Mouse (Mus musculus): ENCODE results near the gene Syde2. TPM values are rescaled to one million over a fixed set of nuclear protein-coding genes. Genes with fewer than 3 reads are reported as not detected.

Gene Syde2
- polyA plus RNA-seq, 1 experiment: 23.0 TPM

DNA sequence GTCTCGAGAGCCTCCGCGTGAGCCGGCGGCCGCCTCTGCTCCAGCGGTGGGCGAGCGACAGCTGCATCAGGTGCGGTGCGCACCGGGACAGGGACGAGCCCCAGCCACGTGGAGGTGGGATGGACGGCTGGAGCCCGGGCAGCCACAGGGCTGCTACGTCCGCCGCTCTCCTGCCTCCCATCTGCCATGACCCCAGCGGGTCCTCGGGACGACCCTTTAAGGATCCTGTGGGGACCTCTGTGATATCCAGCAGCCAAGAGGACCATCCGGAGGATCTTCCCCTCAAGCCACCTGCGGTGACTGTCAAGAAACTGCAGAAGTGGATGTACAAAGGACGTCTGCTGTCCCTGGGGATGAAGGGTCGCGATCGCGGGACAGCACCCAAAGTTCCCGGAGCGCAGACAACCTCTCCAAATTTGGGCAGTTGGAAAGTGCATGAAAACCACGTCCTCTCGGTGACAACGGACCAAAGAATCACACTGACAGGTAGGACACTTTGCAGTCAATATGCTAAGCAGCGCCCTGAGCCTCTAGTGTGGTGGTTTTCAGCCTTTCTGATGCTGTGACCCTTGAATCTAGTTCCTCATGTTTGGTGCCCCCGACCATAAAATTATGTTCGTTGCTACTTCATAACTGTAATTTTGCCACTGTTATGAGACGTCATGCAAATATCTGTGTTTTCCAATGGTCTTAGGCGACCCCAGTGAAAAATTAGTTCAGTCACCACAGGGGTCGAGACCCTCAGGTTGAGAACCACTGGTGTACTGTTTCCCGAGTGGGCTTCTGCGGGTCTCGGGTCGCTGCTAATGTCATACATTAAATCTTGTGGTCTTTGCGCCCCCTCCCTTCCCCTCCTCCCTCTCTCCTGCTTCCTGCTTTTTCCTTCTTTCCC lies 1.3 kb downstream of the Syde2 start:
- peak overlapping the region; percentile 85 for H3K4me3 ChIP-seq (ENCODE audit: low read depth, low read length)
- peaks cover 3% of the 10 kb centered on the region; the same call in 1 of the 2 replicates for H3K36me3 ChIP-seq (ENCODE audit: control insufficient read depth, insufficient read depth, low read length, poor library complexity, severe bottlenecking)
- H3K9me3 ChIP-seq (replicated peaks; ENCODE audit: control insufficient read depth, insufficient read depth, low read length, poor library complexity, severe bottlenecking): no peaks in the 10 kb centered on the region
- TF ChIP-seq CTCF (IDR thresholded peaks at IDR 0.05; ENCODE audit: low read depth, low read length) (no peak), EP300 (IDR thresholded peaks at IDR 0.05; ENCODE audit: insufficient read depth, low read depth, low read length) (no peak), POLR2A (IDR thresholded peaks at IDR 0.05; ENCODE audit: insufficient read depth, low read length) (no peak)
- peaks cover 10% of the 10 kb centered on the region for H3K4me1 ChIP-seq (ENCODE audit: control insufficient read depth, insufficient read depth, low read length)
- H3K27ac ChIP-seq (ENCODE audit: insufficient read depth, low read length): no peak overlapping the region
- H3K27me3 ChIP-seq (ENCODE audit: control insufficient read depth, insufficient read depth, low read length, poor library complexity, severe bottlenecking): no peaks in the 10 kb centered on the region
- peak overlapping the region; percentile 96 for H3K9ac ChIP-seq (ENCODE audit: low read depth, poor library complexity, severe bottlenecking)

DNA sequence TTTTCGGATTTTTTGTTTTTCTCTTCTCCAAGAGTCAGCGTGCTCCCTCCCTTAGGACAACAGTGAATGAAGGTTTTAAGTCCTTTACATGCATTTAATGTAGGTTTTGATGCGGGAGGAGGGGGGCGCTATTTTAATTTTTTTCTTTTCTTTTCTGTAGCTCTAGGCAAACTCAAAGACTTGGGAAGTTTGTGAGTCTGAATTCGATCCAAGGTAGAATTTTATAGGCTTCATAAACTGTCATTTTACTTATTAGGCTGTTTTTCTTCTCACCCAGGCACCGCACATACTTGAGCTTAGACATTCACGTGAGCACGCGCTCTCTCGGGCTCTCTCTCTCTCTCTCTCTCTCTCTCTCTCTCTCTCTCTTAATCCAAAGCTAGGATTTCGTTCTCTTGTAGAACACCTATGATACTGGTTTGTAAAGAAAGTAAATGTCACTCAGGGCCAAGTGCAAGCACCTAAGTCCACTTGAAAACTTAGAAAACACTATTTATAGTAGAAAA lies 2.0 kb downstream of the Syde2 start:
- Histone ChIP-seq H3K27ac (ENCODE audit: insufficient read depth, low read length) (no peak overlapping the region), H3K4me1 (ENCODE audit: control insufficient read depth, insufficient read depth, low read length) (peaks cover 10% of the 10 kb centered on the region), H3K27me3 (ENCODE audit: control insufficient read depth, insufficient read depth, low read length, poor library complexity, severe bottlenecking) (no peaks in the 10 kb centered on the region), H3K4me3 (ENCODE audit: low read depth, low read length) (peak overlapping the region; percentile 85), H3K9ac (ENCODE audit: low read depth, poor library complexity, severe bottlenecking) (peak overlapping the region; percentile 96), H3K9me3 (replicated peaks; ENCODE audit: control insufficient read depth, insufficient read depth, low read length, poor library complexity, severe bottlenecking) (no peaks in the 10 kb centered on the region), H3K36me3 (ENCODE audit: control insufficient read depth, insufficient read depth, low read length, poor library complexity, severe bottlenecking) (peaks cover 3% of the 10 kb centered on the region; the same call in 1 of the 2 replicates)
- TF ChIP-seq CTCF (IDR thresholded peaks at IDR 0.05; ENCODE audit: low read depth, low read length) (no peak), EP300 (IDR thresholded peaks at IDR 0.05; ENCODE audit: insufficient read depth, low read depth, low read length) (no peak), POLR2A (IDR thresholded peaks at IDR 0.05; ENCODE audit: insufficient read depth, low read length) (no peak)

DNA sequence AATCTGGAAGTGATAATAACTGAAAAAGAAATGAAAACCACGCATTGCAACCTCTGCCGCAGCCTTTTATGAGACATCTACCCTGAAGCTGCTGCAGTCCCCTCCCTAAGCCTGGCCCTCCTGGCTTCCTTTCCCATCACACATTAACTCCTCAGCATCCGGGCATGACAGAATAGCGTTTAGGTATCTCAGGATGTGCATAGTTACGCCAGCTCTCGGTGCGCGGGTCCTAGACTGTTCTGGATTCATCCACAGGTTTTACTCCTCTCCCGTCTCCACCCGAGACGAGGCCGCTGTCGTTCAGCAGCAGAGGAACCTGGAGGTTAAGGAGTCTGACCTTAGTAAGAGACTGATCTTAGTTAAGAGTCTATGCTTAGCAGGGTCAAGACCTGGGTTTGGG lies 3.5 kb downstream of the Syde2 start:
- TF ChIP-seq POLR2A (IDR thresholded peaks at IDR 0.05; ENCODE audit: insufficient read depth, low read length) (no peak), EP300 (IDR thresholded peaks at IDR 0.05; ENCODE audit: insufficient read depth, low read depth, low read length) (no peak), CTCF (IDR thresholded peaks at IDR 0.05; ENCODE audit: low read depth, low read length) (no peak)
- peaks cover 12% of the 10 kb centered on the region for H3K36me3 ChIP-seq (ENCODE audit: control insufficient read depth, insufficient read depth, low read length, poor library complexity, severe bottlenecking)
- no peak overlapping the region for H3K27ac ChIP-seq (ENCODE audit: insufficient read depth, low read length)
- H3K4me3 ChIP-seq (ENCODE audit: low read depth, low read length): no peak overlapping the region
- no peak overlapping the region; the same call in 1 of the 2 replicates for H3K9ac ChIP-seq (ENCODE audit: low read depth, poor library complexity, severe bottlenecking)
- no peaks in the 10 kb centered on the region for H3K9me3 ChIP-seq (replicated peaks; ENCODE audit: control insufficient read depth, insufficient read depth, low read length, poor library complexity, severe bottlenecking)
- H3K4me1 ChIP-seq (ENCODE audit: control insufficient read depth, insufficient read depth, low read length): peaks cover 10% of the 10 kb centered on the region
- no peaks in the 10 kb centered on the region for H3K27me3 ChIP-seq (ENCODE audit: control insufficient read depth, insufficient read depth, low read length, poor library complexity, severe bottlenecking)

DNA sequence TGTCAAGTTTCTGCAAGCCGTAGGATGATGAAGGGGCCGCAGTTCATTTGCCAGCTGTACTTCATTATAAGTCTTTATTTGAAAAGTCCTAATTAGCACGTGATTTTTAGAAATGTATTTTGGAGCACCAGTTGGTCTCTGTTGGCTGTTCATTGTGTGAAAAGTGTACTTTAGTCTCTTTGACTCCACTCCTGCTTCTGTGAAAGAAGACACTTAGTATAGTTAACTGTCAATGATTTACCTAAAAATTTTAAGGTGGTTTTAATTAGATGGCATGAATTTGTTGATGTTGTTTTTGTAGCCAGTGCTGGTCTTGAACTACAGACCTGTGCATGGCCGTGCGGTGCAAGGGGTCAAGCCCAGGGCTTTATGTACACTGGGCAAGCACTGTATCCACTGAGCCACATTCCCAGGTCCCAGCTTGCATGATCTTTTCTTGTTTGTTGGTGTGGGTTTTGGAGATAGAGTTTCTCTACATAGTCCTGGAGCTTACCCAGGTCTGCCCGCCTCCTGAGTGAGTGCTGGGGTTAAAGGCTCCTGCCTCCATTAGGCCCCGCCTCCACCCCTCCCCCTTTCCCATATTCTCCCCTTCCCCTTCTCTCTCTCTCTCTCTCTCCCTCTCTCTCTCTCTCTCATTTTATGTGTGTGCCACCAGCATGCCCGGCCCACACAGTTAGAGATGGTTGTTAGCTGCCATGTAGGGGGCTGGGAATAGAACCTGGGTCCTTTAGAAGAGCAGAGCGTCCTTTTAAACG lies 4.5 kb downstream of the Syde2 start:
- Histone ChIP-seq H3K27ac (ENCODE audit: insufficient read depth, low read length) (no peak overlapping the region), H3K4me1 (ENCODE audit: control insufficient read depth, insufficient read depth, low read length) (peaks cover 6% of the 10 kb centered on the region), H3K9ac (ENCODE audit: low read depth, poor library complexity, severe bottlenecking) (no peak overlapping the region), H3K27me3 (ENCODE audit: control insufficient read depth, insufficient read depth, low read length, poor library complexity, severe bottlenecking) (no peaks in the 10 kb centered on the region), H3K36me3 (ENCODE audit: control insufficient read depth, insufficient read depth, low read length, poor library complexity, severe bottlenecking) (peaks cover 12% of the 10 kb centered on the region), H3K4me3 (ENCODE audit: low read depth, low read length) (no peak overlapping the region), H3K9me3 (replicated peaks; ENCODE audit: control insufficient read depth, insufficient read depth, low read length, poor library complexity, severe bottlenecking) (no peaks in the 10 kb centered on the region)
- TF ChIP-seq POLR2A (IDR thresholded peaks at IDR 0.05; ENCODE audit: insufficient read depth, low read length) (no peak), CTCF (IDR thresholded peaks at IDR 0.05; ENCODE audit: low read depth, low read length) (no peak), EP300 (IDR thresholded peaks at IDR 0.05; ENCODE audit: insufficient read depth, low read depth, low read length) (no peak)

DNA sequence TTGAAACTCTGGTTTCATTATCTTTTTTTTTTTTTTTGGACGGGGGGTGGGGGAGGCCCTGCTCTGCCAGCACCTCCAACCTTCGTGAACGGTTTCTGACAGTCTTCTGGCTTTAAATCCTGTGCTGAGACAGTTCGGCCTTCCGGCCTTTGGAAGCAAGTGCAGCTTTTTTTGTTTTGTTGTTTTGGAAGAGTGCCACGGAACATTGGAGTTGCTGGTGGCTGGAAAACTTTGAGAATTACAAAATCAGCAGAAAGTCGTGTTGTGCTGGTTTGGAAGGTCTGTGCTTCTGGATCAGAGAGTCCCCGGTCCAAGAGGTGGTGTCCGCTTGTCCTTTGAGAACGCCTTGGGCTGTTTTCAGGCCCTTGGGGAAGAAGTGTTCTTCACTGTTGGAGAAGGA lies 5.1 kb downstream of the Syde2 start:
- no peaks in the 10 kb centered on the region for H3K27me3 ChIP-seq (ENCODE audit: control insufficient read depth, insufficient read depth, low read length, poor library complexity, severe bottlenecking)
- peaks cover 12% of the 10 kb centered on the region for H3K36me3 ChIP-seq (ENCODE audit: control insufficient read depth, insufficient read depth, low read length, poor library complexity, severe bottlenecking)
- peaks cover 6% of the 10 kb centered on the region for H3K4me1 ChIP-seq (ENCODE audit: control insufficient read depth, insufficient read depth, low read length)
- no peak overlapping the region for H3K27ac ChIP-seq (ENCODE audit: insufficient read depth, low read length)
- no peak overlapping the region for H3K9ac ChIP-seq (ENCODE audit: low read depth, poor library complexity, severe bottlenecking)
- no peak for TF ChIP-seq EP300 (IDR thresholded peaks at IDR 0.05; ENCODE audit: insufficient read depth, low read depth, low read length)
- no peak for TF ChIP-seq CTCF (IDR thresholded peaks at IDR 0.05; ENCODE audit: low read depth, low read length)
- no peak for TF ChIP-seq POLR2A (IDR thresholded peaks at IDR 0.05; ENCODE audit: insufficient read depth, low read length)
- no peak overlapping the region for H3K4me3 ChIP-seq (ENCODE audit: low read depth, low read length)
- no peaks in the 10 kb centered on the region for H3K9me3 ChIP-seq (replicated peaks; ENCODE audit: control insufficient read depth, insufficient read depth, low read length, poor library complexity, severe bottlenecking)

Data from ES-Bruce4 (cell line).